Mouse (Mus musculus) ovary, adult 10 weeks (tissue): ENCODE results near the gene Usp25. TPM values are rescaled to one million over a fixed set of nuclear protein-coding genes. Genes with fewer than 3 reads are reported as not detected.

ENCODE experiments used
- polyA plus RNA-seq: library from polyadenylated mRNA; stranded (reverse); fragments of 350-450 nt; fragmentation: Illumina TruSeq; extraction: RNeasy Lipid Tissue Mini Kit (QIAGEN cat#74804); gene quantifications from one replicate; pipeline ENCODE4 v1.2.3, GENCODE M21; 2014

Usp25 gene
- polyA plus RNA-seq: 84.3 TPM

DNA sequence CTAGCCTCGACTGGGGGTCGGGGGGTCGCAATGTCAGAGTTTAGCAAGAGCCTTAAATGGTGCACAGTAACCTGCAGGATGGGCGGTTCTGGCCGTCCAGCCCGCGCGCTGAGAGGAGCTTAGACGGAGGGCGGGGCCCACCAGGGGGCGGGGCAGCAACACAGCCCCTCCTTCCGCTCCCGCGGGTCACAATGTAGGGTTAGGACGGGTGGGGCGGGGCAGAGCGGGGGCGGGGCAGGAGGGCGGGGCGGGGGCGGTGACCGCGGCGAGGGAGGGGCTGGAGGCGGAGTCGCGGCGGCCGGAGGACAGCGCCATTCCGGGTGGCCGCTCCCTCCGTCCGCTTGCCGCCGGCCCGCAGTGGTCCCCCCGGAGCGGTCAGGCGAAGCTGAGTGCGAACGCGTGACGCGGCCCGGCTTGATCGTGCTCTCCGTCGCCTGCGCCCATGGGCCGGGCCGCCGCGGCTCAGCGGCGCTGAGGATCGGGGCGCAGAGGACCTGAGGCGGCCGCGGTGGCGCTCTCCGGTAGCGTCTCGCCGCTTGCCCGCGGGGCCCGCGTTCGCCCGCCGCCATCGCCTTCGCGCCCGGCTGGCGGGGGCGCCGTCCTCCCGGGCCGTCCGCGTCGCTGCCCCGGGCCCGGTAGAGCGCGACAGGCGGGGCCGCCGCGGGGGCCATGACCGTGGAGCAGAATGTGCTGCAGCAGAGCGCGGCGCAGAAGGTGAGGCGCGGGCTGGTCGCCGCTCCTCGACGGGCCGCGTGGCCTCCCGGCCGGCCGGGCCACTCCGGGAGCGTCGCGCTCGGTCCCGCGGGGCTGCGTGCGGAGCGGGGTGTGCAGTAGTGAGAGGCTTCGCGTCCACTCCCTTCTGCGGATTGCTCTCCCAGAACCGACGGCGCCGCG, at the start of gene Usp25:
Usp25 (plus strand) TSS at position 280 of the 894 bp plus-strand sequence.

